24 mouse cellular contexts compared by ENCODE assay signal in genomic region chr2:27891922-27892541, GRCm38 (mm10). TPM values are rescaled to one million over a fixed set of nuclear protein-coding genes. Genes with fewer than 3 reads are reported as not detected.
DNase-seq lines count a peak whose midpoint lies in the region; ATAC-seq lines count a peak whose summit lies in the region.
"Had no signal": no experiment of that assay in that cellular context is flagged by ENCODE, and none has a peak within 500 bp of the region (broad histone marks: within the 10 kb centered on the region; RNA-seq: fewer than 3 reads in every experiment).

No protein-coding gene starts in this region.

- no peak overlapping the region for H3K9ac ChIP-seq in heart, embryonic 16.5 days (ENCODE audit: low read length)
- H3K9ac ChIP-seq: heart, embryonic 15.5 days; hindbrain, embryonic 14.5 days; midbrain, embryonic 13.5 days had no signal

- no peak overlapping the region for H3K4me3 ChIP-seq in heart, embryonic 16.5 days (ENCODE audit: low read length)
- H3K4me3 ChIP-seq: heart, embryonic 10.5 days; heart, embryonic 15.5 days; megakaryocyte, embryonic 14.5 days; midbrain, embryonic 13.5 days had no signal

- intact Hi-C loops in heart, postnatal 14 days (cut with DNase I) = no loop called here

- H3K36me3 ChIP-seq in heart, embryonic 16.5 days (ENCODE audit: control insufficient read depth, insufficient read depth) = no peaks in the 10 kb centered on the region
- H3K36me3 ChIP-seq: heart, embryonic 10.5 days; heart, embryonic 15.5 days; midbrain, embryonic 13.5 days had no signal

- 0 out of 2 replicates have a peak, but pooled peaks cover 4% of the 10 kb centered on the region for H3K4me1 ChIP-seq in heart, embryonic 16.5 days (ENCODE audit: control insufficient read depth, insufficient read depth, low read length)
- H3K4me1 ChIP-seq: megakaryocyte, embryonic 14.5 days had no signal

- ATAC-seq in heart, embryonic 16.5 days (replicated peaks; ENCODE audit: extremely low read depth, insufficient read depth, low FRiP score) = no peak
- ATAC-seq in megakaryocyte-erythroid progenitor cell, adult 5-6 weeks (replicated peaks; ENCODE audit: low FRiP score, low TSS enrichment, poor library complexity, severe bottlenecking) = no peak
- ATAC-seq: forebrain, embryonic 14.5 days; intestine, postnatal 0 days; midbrain, embryonic 13.5 days had no signal

- no peak for DNase-seq in heart, postnatal 14 days
- peak; percentile 34 to 56 for DNase-seq in lung, postnatal 4 days
- DNase-seq in lung, postnatal 14 days = no peak
- DNase-seq in Muller cell, postnatal 12 days (ENCODE audit: inconsistent ontology term) = peak; percentile 71
- no peak for DNase-seq in frontal cortex, postnatal 25 days (ENCODE audit: low spot score in 2 of 2)
- DNase-seq: cerebellum, adult 11 months; cerebellum, adult 9-10 months; cerebellum, postnatal 36 days; heart, postnatal 4 days; kidney, adult 9 months; kidney, postnatal 10 days; layer of hippocampus, adult 9-11 months; lung, postnatal 36 days; thymus, postnatal 14 days had no signal

- no peaks in the 10 kb centered on the region for H3K9me3 ChIP-seq in heart, embryonic 16.5 days (replicated peaks; ENCODE audit: control insufficient read depth, low read length)
- H3K9me3 ChIP-seq: heart, embryonic 10.5 days; heart, embryonic 15.5 days; megakaryocyte, embryonic 14.5 days; midbrain, embryonic 13.5 days had no signal

- 80% methylated on average over 7 of the region's 7 CpGs for WGBS in heart, embryonic 16.5 days

- no peaks in the 10 kb centered on the region for H3K27me3 ChIP-seq in heart, embryonic 16.5 days (ENCODE audit: control insufficient read depth, insufficient read depth, low read length)

- H3K27ac ChIP-seq in heart, embryonic 16.5 days (ENCODE audit: low read length) = no peak overlapping the region
- H3K27ac ChIP-seq: heart, embryonic 10.5 days; heart, embryonic 15.5 days; hindbrain, embryonic 14.5 days; midbrain, embryonic 13.5 days had no signal

- H3K4me2 ChIP-seq in heart, embryonic 16.5 days (ENCODE audit: low read depth, low read length) = peak overlapping the region; percentile 16; the same call in 1 of the 2 replicates
- H3K4me2 ChIP-seq: heart, embryonic 15.5 days; hindbrain, embryonic 14.5 days; liver, embryonic 11.5 days; midbrain, embryonic 13.5 days had no signal

RNA-seq across cellular contexts. Expression of gene Col5a1, which starts 5.8 kb away (rescaled TPM):
- 71.2 and 73.7 TPM in 2 replicates for polyA plus RNA-seq in heart, embryonic 16.5 days (2015; fragmentation: Nextera tagmentation; extraction: Ambion mirVana)
- total RNA-seq in heart, postnatal 14 days (2021) = 100 to 1,000 TPM; 100 to 109 TPM
- total RNA-seq in megakaryocyte-erythroid progenitor cell, adult 5-6 weeks (2014; fragmentation: Nextera tagmentation) = 22.0 and 24.7 TPM in 2 replicates
- 6.2 and 9.2 TPM in 2 replicates for total RNA-seq in megakaryocyte-erythroid progenitor cell, adult 5-6 weeks (2017)

Comparison
In these comparisons a context has a peak if more than half of its experiments do, and no peak if none do; other contexts are left out.
1. DNase-seq: peak in lung, postnatal 4 days (2 of 2) and Muller cell, postnatal 12 days (single experiment); none in heart, postnatal 14 days (0 of 2), lung, postnatal 14 days (single experiment) and frontal cortex, postnatal 25 days (0 of 2).